Mouse (Mus musculus) retina, adult 2 months (tissue): ENCODE measurements around the gene 9930111J21Rik2.
"Not testable (repeated sequence)": the region's sequence is repeated elsewhere in the genome, so short reads cannot be mapped to it uniquely, and the experiment has no call there.

Source experiments
- DNase-seq: peaks from one replicate; pipeline ENCODE4 v3.0.0-alpha.2; 2012; ENCODE audit warnings: low read depth, low spot score

Gene 9930111J21Rik2

GRCm38 (mm10) chr11:49077012-49077411 lies 26.0 kb upstream of the 9930111J21Rik2 start:
- DNase-seq, result no peak

GRCm38 (mm10) chr11:49076001-49076757 lies 25.1 kb upstream of the 9930111J21Rik2 start, which contains the start of gene Ifi47:
TSS of gene Ifi47 (plus strand) at chr11:49076587.
- not testable (repeated sequence) for DNase-seq

- no peak for DNase-seq
Observed at GRCm38 (mm10) chr11:49068358-49068757, 17.3 kb upstream of the 9930111J21Rik2 start.

- DNase-seq, result not testable (repeated sequence)
Observed at GRCm38 (mm10) chr11:49063713-49064469, 12.8 kb upstream of the 9930111J21Rik2 start, which contains the start of gene Tgtp2. TSS of gene Tgtp2 (minus strand) at chr11:49064206.

GRCm38 (mm10) chr11:49061865-49062264 lies 10.8 kb upstream of the 9930111J21Rik2 start:
- not testable (repeated sequence) for DNase-seq

GRCm38 (mm10) chr11:49060061-49060460 lies 9.0 kb upstream of the 9930111J21Rik2 start:
- DNase-seq, result not testable (repeated sequence)

- DNase-seq, result not testable (repeated sequence)
Observed at GRCm38 (mm10) chr11:49051894-49052293, 852 bp upstream of the 9930111J21Rik2 start.

- DNase-seq, result not testable (repeated sequence)
Observed at GRCm38 (mm10) chr11:49050064-49050463, 978 bp downstream of the 9930111J21Rik2 start.

GRCm38 (mm10) chr11:49012074-49012473 lies 39.0 kb downstream of the 9930111J21Rik2 start:
- not testable (repeated sequence) for DNase-seq

GRCm38 (mm10) chr11:49006785-49007184 lies 44.3 kb downstream of the 9930111J21Rik2 start:
- not testable (repeated sequence) for DNase-seq

- not testable (repeated sequence) for DNase-seq
Observed at GRCm38 (mm10) chr11:49006317-49006716, 44.7 kb downstream of the 9930111J21Rik2 start.

- DNase-seq, result not testable (repeated sequence)
Observed at GRCm38 (mm10) chr11:49000411-49000810, 50.6 kb downstream of the 9930111J21Rik2 start.

GRCm38 (mm10) chr11:48994018-48994417 lies 57.0 kb downstream of the 9930111J21Rik2 start, which contains the start of gene Tgtp1:
TSS of gene Tgtp1 (minus strand) at chr11:48994172.
- not testable (repeated sequence) for DNase-seq

- DNase-seq, result not testable (repeated sequence)
Observed at GRCm38 (mm10) chr11:48993296-48993695, 57.7 kb downstream of the 9930111J21Rik2 start.

GRCm38 (mm10) chr11:48991740-48992520 lies 59.1 kb downstream of the 9930111J21Rik2 start, which contains the start of gene Gm12185:
TSS of gene Gm12185 (minus strand) at chr11:48992226.
- DNase-seq, result not testable (repeated sequence)

GRCm38 (mm10) chr11:48989981-48990380 lies 61.1 kb downstream of the 9930111J21Rik2 start:
- not testable (repeated sequence) for DNase-seq

GRCm38 (mm10) chr11:48988219-48988618 lies 62.8 kb downstream of the 9930111J21Rik2 start:
- not testable (repeated sequence) for DNase-seq

- DNase-seq, result not testable (repeated sequence)
Observed at GRCm38 (mm10) chr11:48982848-48983247, 68.2 kb downstream of the 9930111J21Rik2 start.

GRCm38 (mm10) chr11:48980052-48980451 lies 71.0 kb downstream of the 9930111J21Rik2 start:
- not testable (repeated sequence) for DNase-seq

GRCm38 (mm10) chr11:48979251-48979650 lies 71.8 kb downstream of the 9930111J21Rik2 start, which contains the start of gene 9930111J21Rik1:
TSS of gene 9930111J21Rik1 (minus strand) at chr11:48979398.
- not testable (repeated sequence) for DNase-seq
